Mouse (Mus musculus) cerebellum, postnatal 10 days (tissue): ENCODE data around the gene Plod3.
A peak's percentile ranks its signal among the peaks of the same experiment; 100 is the strongest.

Source experiments
- DNase-seq, 2 experiments: peaks; one replicate each; pipeline ENCODE4 v3.0.0; 2021; ENCODE audit warnings: mixed read lengths in 2 of 2

Gene Plod3

DNA sequence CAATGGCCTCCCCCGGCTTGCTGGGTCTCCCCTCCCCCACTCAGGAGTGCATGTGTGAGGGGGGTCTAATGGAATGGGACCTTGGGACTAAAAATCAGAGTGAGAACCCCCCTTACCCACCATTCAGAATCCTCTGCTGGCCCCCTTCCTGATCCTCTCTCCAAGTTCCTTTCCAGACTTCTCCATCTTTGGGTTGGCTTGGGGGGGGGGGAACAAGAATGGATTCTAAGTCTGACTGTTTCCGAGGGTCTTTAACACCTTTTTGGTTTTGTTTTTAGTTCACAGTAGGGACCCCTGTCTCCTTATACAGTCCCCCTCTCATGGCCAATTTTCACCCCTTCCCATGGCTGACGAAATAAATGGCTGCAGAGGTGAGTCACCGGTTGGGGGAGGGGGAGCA lies 39.3 kb downstream of the Plod3 start, which contains the start of gene Vgf:
TSS of gene Vgf (plus strand) at position 301 of the 400 bp plus-strand sequence.
- DNase-seq = no peak

DNA sequence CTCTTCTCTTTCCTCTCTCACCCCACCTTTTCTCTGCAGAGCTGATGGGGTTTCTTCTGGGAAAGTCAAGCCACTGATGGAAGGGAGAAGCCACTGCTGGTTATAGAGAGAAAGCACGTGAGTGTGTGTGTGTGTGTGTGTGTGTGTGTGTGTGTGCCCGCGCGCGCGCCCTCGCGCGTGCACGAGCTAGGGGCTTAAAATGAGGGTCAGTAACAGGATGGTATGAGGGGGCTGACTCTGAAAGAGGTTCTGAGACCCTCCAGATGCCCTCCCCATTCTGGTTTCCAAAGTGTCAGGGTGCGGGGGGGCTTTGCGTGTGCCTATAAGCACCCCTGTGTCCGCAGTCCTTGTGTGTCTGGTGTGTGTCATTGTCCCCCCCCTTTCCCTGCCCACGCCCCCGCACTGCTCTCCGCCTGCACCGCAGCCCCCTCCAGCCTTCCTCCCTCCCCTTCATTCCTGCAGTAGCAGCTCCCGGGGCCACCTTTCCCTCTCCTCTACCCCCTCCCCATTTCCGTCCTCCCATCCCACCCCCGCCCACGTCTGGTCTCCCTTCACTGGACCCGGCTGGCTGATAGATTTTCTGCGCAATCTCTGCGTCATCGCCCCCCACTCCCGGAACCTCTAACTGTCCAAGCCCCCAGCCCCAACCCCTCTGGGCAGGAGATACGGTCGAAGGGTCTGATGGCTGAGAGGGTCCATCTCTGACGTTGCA lies 41.9 kb downstream of the Plod3 start:
- peak; percentile 65 to 67 for DNase-seq

DNA sequence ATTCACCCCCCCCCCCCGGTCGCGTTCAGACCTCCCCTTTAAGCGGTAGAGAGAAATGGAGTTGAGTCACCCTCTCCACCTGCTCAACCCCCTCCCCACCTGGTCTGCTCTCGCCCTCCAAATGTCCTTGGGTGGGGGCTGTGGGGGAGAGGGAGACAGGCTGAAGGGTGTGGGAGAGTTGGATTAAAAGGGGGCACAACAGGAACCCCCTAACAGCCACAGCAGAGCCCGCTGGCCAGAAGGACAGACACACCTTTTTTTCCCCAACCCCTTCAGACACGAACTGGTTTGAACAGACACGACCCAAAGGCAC lies 42.4 kb downstream of the Plod3 start:
- peak in 1 of 2 experiments; percentile 61 for DNase-seq

DNA sequence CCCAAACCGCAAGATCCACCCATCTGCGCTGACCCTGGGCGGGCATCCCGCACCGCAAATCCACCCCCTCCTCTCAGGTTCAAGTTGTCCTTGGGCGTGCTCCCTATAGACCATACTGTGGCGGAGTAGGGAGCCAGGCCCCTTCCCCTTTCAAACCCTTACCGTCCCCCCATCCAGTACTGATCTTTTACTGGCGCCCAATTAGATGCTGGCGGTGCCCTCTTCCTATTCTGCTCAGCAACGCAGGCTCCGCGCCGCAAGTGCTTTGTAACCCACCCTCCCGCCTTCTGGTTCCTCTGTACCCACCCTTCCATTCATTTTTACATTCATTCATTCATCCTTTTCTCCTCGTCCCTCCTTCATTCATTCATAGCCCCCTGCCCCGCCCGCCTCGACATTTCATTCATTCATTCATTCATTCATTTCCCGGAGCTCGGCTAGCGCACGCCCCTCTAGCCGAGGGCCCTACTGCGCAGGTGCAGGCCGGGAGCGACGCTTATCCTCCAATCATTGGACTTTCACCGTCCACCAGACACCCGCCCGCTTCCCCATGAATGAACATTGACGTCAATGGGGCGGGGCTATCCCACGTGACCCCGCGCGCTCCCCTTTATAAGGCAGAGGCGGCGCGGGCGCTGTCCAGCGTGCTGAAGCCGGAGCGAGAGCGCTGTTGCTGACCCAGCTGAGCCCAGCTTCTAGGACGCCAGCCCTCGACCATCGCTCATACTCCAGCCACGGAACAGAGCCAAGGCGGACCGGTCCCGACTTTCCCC lies 43.0 kb downstream of the Plod3 start:
- peak; percentile 99 for DNase-seq

DNA sequence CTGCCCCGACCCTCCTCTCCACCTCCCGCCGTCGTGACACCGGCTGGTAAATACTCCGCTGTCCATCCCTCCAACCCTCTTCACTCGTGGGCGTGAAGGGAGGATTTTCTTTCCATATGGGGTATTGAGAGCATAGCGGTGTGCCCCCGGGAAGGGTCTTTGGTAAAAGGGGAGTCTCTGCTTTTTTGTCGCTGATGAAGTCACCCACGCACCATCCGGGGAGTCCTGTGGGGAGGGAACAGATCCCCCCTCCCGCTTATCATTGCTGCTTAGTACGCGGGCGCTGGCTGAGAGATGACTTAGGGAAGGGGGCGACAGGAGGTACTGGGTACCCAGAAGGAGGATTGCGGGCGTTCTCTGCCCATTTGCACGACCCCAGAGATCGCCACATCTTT lies 43.6 kb downstream of the Plod3 start:
- no peak for DNase-seq

DNA sequence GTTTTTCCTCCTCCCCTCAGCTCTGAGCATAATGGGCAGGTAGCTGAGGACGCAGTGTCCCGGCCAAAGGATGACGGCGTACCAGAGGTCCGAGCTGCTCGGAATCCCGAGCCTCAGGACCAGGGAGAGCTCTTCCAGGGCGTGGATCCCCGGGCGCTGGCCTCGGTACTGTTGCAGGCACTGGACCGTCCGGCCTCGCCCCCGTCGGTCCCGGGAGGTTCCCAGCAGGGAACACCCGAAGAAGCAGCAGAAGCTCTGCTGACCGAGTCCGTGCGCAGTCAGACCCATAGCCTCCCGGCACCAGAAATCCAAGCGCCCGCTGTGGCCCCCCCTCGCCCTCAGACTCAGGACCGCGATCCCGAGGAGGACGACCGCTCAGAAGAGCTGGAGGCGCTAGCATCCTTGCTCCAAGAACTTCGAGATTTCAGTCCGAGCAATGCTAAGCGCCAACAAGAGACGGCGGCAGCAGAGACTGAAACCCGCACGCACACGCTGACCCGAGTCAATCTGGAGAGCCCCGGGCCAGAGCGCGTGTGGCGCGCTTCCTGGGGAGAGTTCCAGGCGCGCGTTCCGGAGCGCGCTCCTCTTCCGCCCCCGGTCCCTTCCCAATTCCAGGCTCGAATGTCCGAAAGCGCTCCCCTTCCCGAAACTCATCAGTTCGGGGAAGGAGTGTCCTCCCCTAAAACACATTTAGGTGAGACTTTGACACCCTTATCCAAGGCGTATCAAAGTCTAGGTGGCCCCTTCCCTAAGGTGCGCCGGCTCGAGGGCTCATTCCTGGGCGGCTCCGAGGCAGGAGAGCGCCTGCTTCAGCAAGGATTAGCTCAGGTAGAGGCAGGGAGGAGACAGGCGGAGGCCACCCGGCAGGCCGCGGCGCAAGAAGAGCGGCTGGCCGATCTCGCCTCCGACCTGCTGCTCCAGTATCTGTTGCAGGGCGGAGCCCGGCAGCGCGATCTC lies 44.5 kb downstream of the Plod3 start:
- DNase-seq = peak; percentile 50 to 58

DNA sequence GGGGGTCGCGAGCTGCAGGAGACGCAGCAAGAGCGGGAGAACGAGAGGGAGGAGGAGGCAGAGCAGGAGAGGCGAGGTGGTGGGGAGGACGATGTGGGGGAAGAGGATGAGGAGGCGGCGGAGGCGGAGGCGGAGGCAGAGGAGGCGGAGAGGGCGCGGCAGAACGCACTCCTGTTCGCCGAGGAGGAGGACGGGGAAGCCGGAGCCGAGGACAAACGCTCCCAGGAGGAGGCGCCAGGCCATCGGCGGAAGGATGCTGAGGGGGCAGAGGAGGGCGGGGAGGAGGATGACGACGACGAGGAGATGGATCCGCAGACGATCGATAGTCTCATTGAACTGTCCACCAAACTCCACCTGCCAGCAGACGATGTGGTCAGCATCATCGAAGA lies 45.2 kb downstream of the Plod3 start:
- DNase-seq = peak; percentile 74 to 77

DNA sequence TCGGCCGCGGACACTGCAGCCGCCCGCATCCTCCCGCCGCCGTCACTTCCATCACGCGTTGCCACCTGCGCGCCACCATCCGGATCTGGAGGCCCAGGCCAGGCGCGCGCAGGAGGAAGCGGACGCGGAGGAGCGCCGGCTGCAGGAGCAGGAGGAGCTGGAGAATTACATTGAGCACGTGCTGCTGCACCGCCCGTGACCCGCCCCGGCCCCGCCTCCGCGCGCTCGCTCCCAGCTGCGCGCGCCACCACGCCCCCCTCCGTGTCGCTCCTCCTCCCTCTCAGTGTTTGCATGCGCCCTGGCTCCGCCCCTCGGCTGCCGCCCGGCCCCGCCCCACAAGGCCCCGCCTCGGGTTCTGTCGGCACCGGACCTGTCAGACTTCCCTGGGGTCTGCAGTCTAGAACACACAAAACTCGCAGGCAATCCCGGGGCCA lies 45.8 kb downstream of the Plod3 start:
- DNase-seq = peak; percentile 93 to 97

DNA sequence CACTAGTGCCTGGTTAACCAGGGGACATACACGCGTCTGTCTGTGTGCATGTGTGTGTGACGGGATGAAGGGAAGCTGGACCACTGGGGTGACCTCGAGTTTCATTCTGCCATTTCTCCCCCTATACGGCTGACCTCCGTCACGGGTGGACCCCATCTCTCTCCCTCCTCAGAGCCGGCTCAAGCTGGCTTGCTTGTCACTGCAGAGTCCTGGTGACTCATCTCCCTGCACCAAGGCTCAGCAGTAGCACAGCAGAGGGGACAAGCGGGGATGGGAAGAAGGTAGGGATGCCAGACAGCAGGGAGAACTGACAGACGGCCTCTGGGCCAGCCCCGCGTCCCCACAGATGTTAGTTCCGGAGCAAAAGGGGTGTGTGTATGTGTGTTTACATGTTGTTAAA lies 49.4 kb downstream of the Plod3 start:
- no peak for DNase-seq

DNA sequence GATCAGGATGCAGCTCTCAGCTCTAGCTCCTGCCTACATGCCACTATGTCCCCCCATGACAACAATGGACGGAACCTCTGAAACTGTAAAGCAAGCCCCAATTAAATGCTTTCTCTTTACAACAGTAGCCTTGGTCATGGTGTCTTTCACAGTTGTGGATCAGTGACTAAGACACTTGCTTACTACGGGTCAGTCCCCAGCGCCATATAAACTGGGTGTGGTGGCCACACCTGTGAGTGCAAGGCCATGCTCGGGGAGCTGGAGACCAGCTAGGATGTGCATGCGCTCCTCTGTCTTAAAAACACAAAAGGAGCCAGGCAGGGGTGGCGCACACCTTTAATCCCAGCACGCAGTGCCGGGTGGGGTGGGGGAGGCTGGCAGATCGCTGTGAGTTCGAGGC lies 52.6 kb downstream of the Plod3 start:
- DNase-seq = no peak

DNA sequence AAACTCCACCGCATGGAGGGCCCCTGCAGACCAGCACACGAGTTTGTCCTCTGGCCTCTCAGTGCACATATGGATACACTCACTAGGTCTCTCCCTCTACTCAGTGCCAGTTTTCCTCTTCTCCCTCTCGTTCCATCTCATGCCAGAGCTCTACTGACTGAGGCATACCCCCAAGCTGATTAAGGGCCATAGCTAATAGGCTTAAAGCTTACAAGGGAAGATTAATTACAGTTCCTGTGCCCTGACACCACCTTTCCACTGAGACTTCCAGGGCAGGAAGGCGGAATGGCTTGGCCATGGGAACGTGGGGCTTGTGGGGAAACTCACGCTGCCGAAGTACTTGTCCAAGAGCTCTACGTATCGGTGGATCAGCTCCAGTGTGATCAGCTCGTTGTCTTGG lies 54.6 kb downstream of the Plod3 start:
- no peak for DNase-seq

DNA sequence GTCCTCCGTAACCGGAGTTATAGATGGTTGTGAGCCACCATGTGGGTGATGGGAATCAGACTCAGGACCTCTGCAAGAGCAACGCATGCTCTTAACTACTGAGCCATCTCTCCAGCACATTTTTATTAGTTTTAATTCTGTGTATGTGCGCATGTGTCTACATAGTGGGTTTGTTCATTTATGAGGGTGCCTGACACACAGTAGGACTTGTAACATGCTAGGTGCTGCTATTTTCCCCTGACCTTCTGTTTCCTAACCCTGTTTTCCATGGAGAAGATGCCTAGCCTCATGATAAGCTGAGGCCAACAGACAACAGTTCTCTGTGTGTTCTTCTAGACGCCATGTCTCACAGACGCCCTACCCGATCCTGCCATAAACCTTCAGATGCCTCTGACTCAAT lies 57.2 kb downstream of the Plod3 start:
- no peak for DNase-seq

DNA sequence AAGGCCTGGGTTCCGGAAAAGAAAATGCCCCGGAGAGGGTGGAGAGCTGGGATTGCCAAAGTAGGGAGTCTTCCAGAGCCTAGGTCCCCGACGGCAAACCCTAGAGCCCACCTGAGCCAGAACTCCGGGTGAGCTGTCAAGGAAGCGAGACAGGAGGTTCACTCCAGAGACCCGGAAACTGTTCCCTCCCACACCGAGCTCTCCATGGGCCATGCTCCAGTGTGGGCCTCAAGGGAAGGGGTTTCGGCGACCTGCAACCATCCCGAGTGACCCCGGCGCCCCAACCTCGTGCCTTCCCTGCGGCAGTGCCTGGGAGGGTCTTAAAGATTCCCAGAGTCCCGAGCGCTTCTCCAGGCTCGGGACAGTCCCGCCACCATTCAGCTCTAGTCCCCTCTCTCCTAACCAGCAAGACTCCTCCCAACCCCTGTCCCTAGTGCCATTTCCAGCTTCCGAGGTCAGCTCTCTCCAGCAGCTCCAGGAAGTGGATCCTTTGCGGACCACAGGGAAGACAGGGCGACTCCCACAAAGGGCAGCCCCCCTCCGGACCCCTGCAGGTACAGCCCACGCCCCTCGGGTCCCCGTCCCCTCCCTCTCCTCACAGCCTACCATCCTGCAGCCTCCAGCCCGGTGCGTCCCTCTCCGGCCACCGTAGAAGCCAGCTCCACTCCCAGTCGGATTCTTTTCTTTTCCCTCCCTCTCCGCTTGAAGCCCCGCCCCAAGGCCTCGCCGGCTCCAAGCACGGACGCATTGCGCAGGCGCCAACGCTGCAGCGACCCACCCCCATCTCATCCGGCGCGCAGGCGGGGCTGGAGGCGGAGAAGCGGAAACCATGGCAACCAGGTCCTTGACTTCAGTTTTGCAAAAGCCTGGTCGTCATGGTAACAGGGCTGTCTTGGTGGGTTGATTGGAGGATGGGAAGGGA lies 58.8 kb downstream of the Plod3 start, which contains the start of gene Ap1s1:
TSS of gene Ap1s1 (minus strand) at position 734 of the 922 bp plus-strand sequence.
- peak; percentile 99 to 100 for DNase-seq
